Mouse (Mus musculus): ENCODE results near the gene Fbln2.

GRCm38 (mm10) chr6:91184776-91185175 is 27.5 kb upstream of the Fbln2 start:
- TF ChIP-seq CTCF (conservative IDR thresholded peaks at IDR 0.05; ENCODE audit: low read length): no peak
- TF ChIP-seq POU5F1 (IDR thresholded peaks at IDR 0.05; ENCODE audit: borderline replicate concordance, low read length): no peak

Measured in E14TG2a.4 (cell line).